Mouse (Mus musculus): Measurements from ENCODE around the gene Kmt2c. TPM values are rescaled to one million over a fixed set of nuclear protein-coding genes. Genes with fewer than 3 reads are reported as not detected.
"Not testable (repeated sequence)": the region's sequence is repeated elsewhere in the genome, so short reads cannot be mapped to it uniquely, and the experiment has no call there.

Gene Kmt2c
- polyA plus RNA-seq, 1 experiment from 2014 or later, result 7.6 TPM

- Histone ChIP-seq H3K9ac (ENCODE audit: low read length) (peak overlapping the region; percentile 99), H3K4me2 (replicated peaks; ENCODE audit: low read depth) (peak overlapping the region; percentile 71), H3K4me1 (replicated peaks; ENCODE audit: control insufficient read depth, insufficient read depth) (no peaks in the 10 kb centered on the region), H3K36me3 (ENCODE audit: control insufficient read depth, insufficient read depth, low read length) (no peaks in the 10 kb centered on the region), H3K27ac (replicated peaks) (peak overlapping the region; percentile 100), H3K4me3 (ENCODE audit: low read depth, low read length) (peak overlapping the region; percentile 99), H3K27me3 (ENCODE audit: control insufficient read depth, insufficient read depth, low read length) (no peaks in the 10 kb centered on the region), H3K9me3 (ENCODE audit: control insufficient read depth, low read length) (no peaks in the 10 kb centered on the region)
- WGBS, result 2% methylated on average over 10 of the region's 10 CpGs
- ATAC-seq (ENCODE audit: low FRiP score, low TSS enrichment), result no peak
- TF ChIP-seq EP300 (optimal IDR thresholded peaks at IDR 0.05) (no peak), CTCF (IDR thresholded peaks at IDR 0.05; ENCODE audit: low read depth) (no peak)
- DNase-seq (ENCODE audit: low spot score), result peak; percentile 27
These were observed 1.2 kb downstream of the Kmt2c start for GRCm38 (mm10) chr5:25497369-25497719.

- 31% methylated on average over 2 of the region's 2 CpGs for WGBS
- Histone ChIP-seq H3K27ac (replicated peaks) (no peak overlapping the region), H3K27me3 (ENCODE audit: control insufficient read depth, insufficient read depth, low read length) (no peaks in the 10 kb centered on the region), H3K9ac (ENCODE audit: low read length) (no peak overlapping the region), H3K4me2 (replicated peaks; ENCODE audit: low read depth) (peak overlapping the region; percentile 71), H3K4me3 (ENCODE audit: low read depth, low read length) (peak overlapping the region; percentile 99; the same call in 1 of the 2 replicates), H3K9me3 (ENCODE audit: control insufficient read depth, low read length) (no peaks in the 10 kb centered on the region), H3K4me1 (replicated peaks; ENCODE audit: control insufficient read depth, insufficient read depth) (no peaks in the 10 kb centered on the region), H3K36me3 (ENCODE audit: control insufficient read depth, insufficient read depth, low read length) (no peaks in the 10 kb centered on the region)
- ATAC-seq (ENCODE audit: low FRiP score, low TSS enrichment) (no peak), DNase-seq (ENCODE audit: low spot score) (no peak)
- TF ChIP-seq EP300 (optimal IDR thresholded peaks at IDR 0.05), result no peak
- no peak for TF ChIP-seq CTCF (IDR thresholded peaks at IDR 0.05; ENCODE audit: low read depth)
These were observed 1.9 kb downstream of the Kmt2c start for GRCm38 (mm10) chr5:25496652-25497051.

- Histone ChIP-seq H3K4me2 (replicated peaks; ENCODE audit: low read depth) (no peak overlapping the region), H3K9me3 (ENCODE audit: control insufficient read depth, low read length) (no peaks in the 10 kb centered on the region), H3K27ac (replicated peaks) (no peak overlapping the region), H3K9ac (ENCODE audit: low read length) (no peak overlapping the region), H3K27me3 (ENCODE audit: control insufficient read depth, insufficient read depth, low read length) (no peaks in the 10 kb centered on the region), H3K4me1 (replicated peaks; ENCODE audit: control insufficient read depth, insufficient read depth) (no peaks in the 10 kb centered on the region), H3K36me3 (ENCODE audit: control insufficient read depth, insufficient read depth, low read length) (no peaks in the 10 kb centered on the region), H3K4me3 (ENCODE audit: low read depth, low read length) (no peak overlapping the region)
- ATAC-seq (ENCODE audit: low FRiP score, low TSS enrichment) (no peak), DNase-seq (ENCODE audit: low spot score) (no peak)
- TF ChIP-seq CTCF (IDR thresholded peaks at IDR 0.05; ENCODE audit: low read depth), result no peak
- TF ChIP-seq EP300 (optimal IDR thresholded peaks at IDR 0.05), result no peak
These were observed 19.7 kb downstream of the Kmt2c start for GRCm38 (mm10) chr5:25478863-25479262.

- 68% methylated on average over 2 of the region's 2 CpGs for WGBS
These were observed 22.8 kb downstream of the Kmt2c start for GRCm38 (mm10) chr5:25475789-25476188.

GRCm38 (mm10) chr5:25472070-25472469, 26.5 kb downstream of the Kmt2c start:
- Histone ChIP-seq H3K36me3 (ENCODE audit: control insufficient read depth, insufficient read depth, low read length) (no peaks in the 10 kb centered on the region), H3K4me1 (replicated peaks; ENCODE audit: control insufficient read depth, insufficient read depth) (no peaks in the 10 kb centered on the region), H3K27ac (replicated peaks) (no peak overlapping the region), H3K9ac (ENCODE audit: low read length) (0 out of 2 replicates have a peak overlapping the region, but pooled peaks have one; percentile 0), H3K27me3 (ENCODE audit: control insufficient read depth, insufficient read depth, low read length) (no peaks in the 10 kb centered on the region), H3K4me3 (ENCODE audit: low read depth, low read length) (peak overlapping the region; percentile 21), H3K4me2 (replicated peaks; ENCODE audit: low read depth) (peak overlapping the region; percentile 31), H3K9me3 (ENCODE audit: control insufficient read depth, low read length) (no peaks in the 10 kb centered on the region)
- TF ChIP-seq EP300 (optimal IDR thresholded peaks at IDR 0.05) (no peak), CTCF (IDR thresholded peaks at IDR 0.05; ENCODE audit: low read depth) (no peak)
- DNase-seq (ENCODE audit: low spot score) (no peak), ATAC-seq (ENCODE audit: low FRiP score, low TSS enrichment) (0 out of 2 replicates have a peak, but pooled peaks have one; percentile 45)
- 4% methylated on average over 6 of the region's 6 CpGs for WGBS

More at GRCm38 (mm10) chr5:25475789-25476188, 22.8 kb downstream of the Kmt2c start:
- Histone ChIP-seq H3K4me1 (replicated peaks; ENCODE audit: control insufficient read depth, insufficient read depth) (no peaks in the 10 kb centered on the region), H3K9ac (ENCODE audit: low read length) (no peak overlapping the region), H3K4me3 (ENCODE audit: low read depth, low read length) (no peak overlapping the region), H3K27ac (replicated peaks) (no peak overlapping the region), H3K9me3 (ENCODE audit: control insufficient read depth, low read length) (no peaks in the 10 kb centered on the region), H3K36me3 (ENCODE audit: control insufficient read depth, insufficient read depth, low read length) (no peaks in the 10 kb centered on the region), H3K27me3 (ENCODE audit: control insufficient read depth, insufficient read depth, low read length) (no peaks in the 10 kb centered on the region), H3K4me2 (replicated peaks; ENCODE audit: low read depth) (no peak overlapping the region)
- no peak for TF ChIP-seq EP300 (optimal IDR thresholded peaks at IDR 0.05)
- TF ChIP-seq CTCF (IDR thresholded peaks at IDR 0.05; ENCODE audit: low read depth), result no peak
- no peak for ATAC-seq (ENCODE audit: low FRiP score, low TSS enrichment)
- DNase-seq (ENCODE audit: low spot score), result no peak

GRCm38 (mm10) chr5:25461956-25462355, 36.6 kb downstream of the Kmt2c start:
- ATAC-seq (ENCODE audit: low FRiP score, low TSS enrichment) (no peak), DNase-seq (ENCODE audit: low spot score) (no peak)
- H3K4me3 ChIP-seq (ENCODE audit: low read depth, low read length), result no peak overlapping the region
- no peak overlapping the region for H3K4me2 ChIP-seq (replicated peaks; ENCODE audit: low read depth)
- no peak overlapping the region for H3K9ac ChIP-seq (ENCODE audit: low read length)
- no peaks in the 10 kb centered on the region for H3K9me3 ChIP-seq (ENCODE audit: control insufficient read depth, low read length)
- no peaks in the 10 kb centered on the region for H3K4me1 ChIP-seq (replicated peaks; ENCODE audit: control insufficient read depth, insufficient read depth)
- no peak overlapping the region for H3K27ac ChIP-seq (replicated peaks)
- H3K27me3 ChIP-seq (ENCODE audit: control insufficient read depth, insufficient read depth, low read length), result no peaks in the 10 kb centered on the region
- TF ChIP-seq EP300 (optimal IDR thresholded peaks at IDR 0.05) (no peak), CTCF (IDR thresholded peaks at IDR 0.05; ENCODE audit: low read depth) (no peak)
- H3K36me3 ChIP-seq (ENCODE audit: control insufficient read depth, insufficient read depth, low read length), result no peaks in the 10 kb centered on the region
- 86% methylated on average over 1 of the region's 1 CpGs for WGBS

- not testable (repeated sequence) for H3K27ac ChIP-seq (replicated peaks); H3K9me3 ChIP-seq (ENCODE audit: control insufficient read depth, low read length); H3K4me3 ChIP-seq (ENCODE audit: low read depth, low read length); H3K4me2 ChIP-seq (replicated peaks; ENCODE audit: low read depth); DNase-seq (ENCODE audit: low spot score); H3K9ac ChIP-seq (ENCODE audit: low read length); ATAC-seq (ENCODE audit: low FRiP score, low TSS enrichment); H3K36me3 ChIP-seq (ENCODE audit: control insufficient read depth, insufficient read depth, low read length); H3K4me1 ChIP-seq (replicated peaks; ENCODE audit: control insufficient read depth, insufficient read depth); H3K27me3 ChIP-seq (ENCODE audit: control insufficient read depth, insufficient read depth, low read length)
These were observed 43.2 kb downstream of the Kmt2c start for GRCm38 (mm10) chr5:25455432-25455831.

Measured in stomach, postnatal 0 days (tissue).